Mouse (Mus musculus): ENCODE results near the gene Rcn1.

The Rcn1 gene

GRCm38 (mm10) chr2:105336314-105337027 lies 62.6 kb downstream of the Rcn1 start:
- no peak for DNase-seq
